Mouse (Mus musculus) heart, embryonic 11.5 days (tissue): ENCODE data around the gene Tmem125. TPM values are rescaled to one million over a fixed set of nuclear protein-coding genes. Genes with fewer than 3 reads are reported as not detected.

Experiments
- ATAC-seq: fragments of 200-750 bp; cut with Nextera tagmentation; replicated peaks from 2 replicates; pipeline ENCODE4 v1.8.0; 2017; ENCODE audit warnings: moderate library complexity; ENCODE audit not compliant: insufficient number of reproducible peaks, low FRiP score, low TSS enrichment
- H3K27ac ChIP-seq: fragments of 300-500 bp; sonication (generic); 2 replicates; pipeline ENCODE4 v1.5.1; 2014; ENCODE audit warnings: mild to moderate bottlenecking, low read depth, low read length
- H3K27me3 ChIP-seq: fragments of 300-500 bp; sonication (generic); 2 replicates; pipeline ENCODE4 v1.6.1; 2014; ENCODE audit warnings: mild to moderate bottlenecking, low read length, mixed read lengths; ENCODE audit not compliant: control insufficient read depth, insufficient read depth
- H3K36me3 ChIP-seq: fragments of 300-500 bp; sonication (generic); 2 replicates; pipeline ENCODE4 v1.6.1; 2014; ENCODE audit warnings: mild to moderate bottlenecking, low read length, moderate library complexity, mixed read lengths; ENCODE audit not compliant: control insufficient read depth, insufficient read depth
- H3K4me1 ChIP-seq: fragments of 300-500 bp; sonication (generic); 2 replicates; pipeline ENCODE4 v1.6.1; 2014; ENCODE audit warnings: low read length; ENCODE audit not compliant: control insufficient read depth, insufficient read depth
- H3K4me2 ChIP-seq: fragments of 300-500 bp; sonication (generic); 2 replicates; pipeline ENCODE4 v1.6.1; 2014; ENCODE audit warnings: mild to moderate bottlenecking, moderate library complexity
- H3K4me3 ChIP-seq: fragments of 300-500 bp; sonication (generic); 2 replicates; pipeline ENCODE4 v1.5.1; 2014; ENCODE audit warnings: low read depth, low read length
- H3K9ac ChIP-seq: fragments of 300-500 bp; sonication (generic); 2 replicates; pipeline ENCODE4 v1.6.1; 2014; ENCODE audit warnings: mild to moderate bottlenecking, low read depth, low read length, moderate library complexity
- H3K9me3 ChIP-seq: fragments of 300-500 bp; sonication (generic); replicated peaks from 2 replicates; pipeline ENCODE4 v1.6.1; 2016; ENCODE audit warnings: low read length; ENCODE audit not compliant: control insufficient read depth
- WGBS: fragments of 180-500 bp; shearing (Covaris S2); extraction: QIAGEN DNeasy Blood & Tissue Kit; methylation state at CpG from one replicate; pipeline ENCODE4 v1.1.7; 2014; ENCODE audit not compliant: insufficient replicate concordance; 5-methylcytosine and 5-hydroxymethylcytosine counted together
- polyA plus RNA-seq: library from polyadenylated mRNA; unstranded; fragments of >200 nt; fragmentation: Nextera tagmentation; extraction: Ambion mirVana; gene quantifications from 2 replicates; pipeline ENCODE4 v1.2.1, GENCODE M21; 2014

Tmem125 gene
- polyA plus RNA-seq, 1 experiment from 2014 or later: 0.16 TPM

GRCm38 (mm10) chr4:118544441-118545127 lies 740 bp upstream of the Tmem125 start:
- no peak for ATAC-seq
- peaks cover 10% of the 10 kb centered on the region for H3K27me3 ChIP-seq
- no peaks in the 10 kb centered on the region for H3K9me3 ChIP-seq
- no peak overlapping the region for H3K9ac ChIP-seq
- 77% methylated on average over 14 of the region's 14 CpGs for WGBS
- no peaks in the 10 kb centered on the region for H3K36me3 ChIP-seq
- no peak overlapping the region for H3K4me3 ChIP-seq
- H3K27ac ChIP-seq: no peak overlapping the region
- H3K4me2 ChIP-seq: peak overlapping the region; percentile 79
- H3K4me1 ChIP-seq: peaks cover 6% of the 10 kb centered on the region

GRCm38 (mm10) chr4:118543158-118543530 lies 700 bp downstream of the Tmem125 start:
- H3K27me3 ChIP-seq: peaks cover 10% of the 10 kb centered on the region
- H3K36me3 ChIP-seq: no peaks in the 10 kb centered on the region
- peaks cover 6% of the 10 kb centered on the region for H3K4me1 ChIP-seq
- peak overlapping the region; percentile 42 for H3K4me3 ChIP-seq
- H3K9me3 ChIP-seq: no peaks in the 10 kb centered on the region
- no peak overlapping the region for H3K27ac ChIP-seq
- ATAC-seq: no peak
- H3K4me2 ChIP-seq: peak overlapping the region; percentile 79
- 12% methylated on average over 13 of the region's 13 CpGs for whole genome bisulfite sequencing
- peak overlapping the region; percentile 40; the same call in 1 of the 2 replicates for H3K9ac ChIP-seq

- H3K4me1 ChIP-seq: peaks cover 6% of the 10 kb centered on the region
- peaks cover 10% of the 10 kb centered on the region for H3K27me3 ChIP-seq
- no peak overlapping the region for H3K9ac ChIP-seq
- no peak overlapping the region for H3K27ac ChIP-seq
- peak overlapping the region; percentile 79 for H3K4me2 ChIP-seq
- 50% methylated on average over 9 of the region's 9 CpGs for WGBS
- no peaks in the 10 kb centered on the region for H3K9me3 ChIP-seq
- H3K4me3 ChIP-seq: peak overlapping the region; percentile 42; the same call in 1 of the 2 replicates
- no peaks in the 10 kb centered on the region for H3K36me3 ChIP-seq
- ATAC-seq: no peak
These were observed 1.2 kb downstream of the Tmem125 start for GRCm38 (mm10) chr4:118542510-118543157.

- Histone ChIP-seq H3K27ac (no peak overlapping the region), H3K9ac (no peak overlapping the region), H3K4me3 (no peak overlapping the region), H3K9me3 (no peaks in the 10 kb centered on the region), H3K36me3 (no peaks in the 10 kb centered on the region), H3K27me3 (peaks cover 10% of the 10 kb centered on the region), H3K4me1 (peaks cover 6% of the 10 kb centered on the region), H3K4me2 (no peak overlapping the region)
- ATAC-seq: no peak
- 38% methylated on average over 10 of the region's 10 CpGs for WGBS
These were observed 3.9 kb downstream of the Tmem125 start for GRCm38 (mm10) chr4:118539904-118540303.

- Histone ChIP-seq H3K4me2 (no peak overlapping the region), H3K9ac (no peak overlapping the region), H3K36me3 (no peaks in the 10 kb centered on the region), H3K4me3 (no peak overlapping the region), H3K27ac (no peak overlapping the region), H3K9me3 (no peaks in the 10 kb centered on the region), H3K4me1 (peaks cover 4% of the 10 kb centered on the region), H3K27me3 (peaks cover 10% of the 10 kb centered on the region)
- WGBS: 27% methylated on average over 6 of the region's 6 CpGs
- ATAC-seq: no peak
These were observed 6.0 kb downstream of the Tmem125 start for GRCm38 (mm10) chr4:118537801-118538200.

GRCm38 (mm10) chr4:118535610-118536009 lies 8.2 kb downstream of the Tmem125 start:
- Histone ChIP-seq H3K27ac (no peak overlapping the region), H3K4me2 (no peak overlapping the region), H3K27me3 (peaks cover 2% of the 10 kb centered on the region), H3K9ac (no peak overlapping the region), H3K9me3 (no peaks in the 10 kb centered on the region), H3K36me3 (no peaks in the 10 kb centered on the region), H3K4me3 (no peak overlapping the region), H3K4me1 (no peaks in the 10 kb centered on the region)
- no peak for ATAC-seq
- WGBS: 81% methylated on average over 6 of the region's 6 CpGs

- WGBS: 80% methylated on average over 7 of the region's 7 CpGs
- Histone ChIP-seq H3K9ac (no peak overlapping the region), H3K36me3 (no peaks in the 10 kb centered on the region), H3K4me3 (no peak overlapping the region), H3K27ac (no peak overlapping the region), H3K27me3 (no peaks in the 10 kb centered on the region; the same call in 1 of the 2 replicates), H3K4me2 (no peak overlapping the region), H3K4me1 (no peaks in the 10 kb centered on the region), H3K9me3 (no peaks in the 10 kb centered on the region)
- no peak for ATAC-seq
These were observed 10.2 kb downstream of the Tmem125 start for GRCm38 (mm10) chr4:118533605-118534004.

GRCm38 (mm10) chr4:118533156-118533555 lies 10.7 kb downstream of the Tmem125 start:
- ATAC-seq: no peak
- Histone ChIP-seq H3K4me3 (no peak overlapping the region), H3K27ac (no peak overlapping the region), H3K4me1 (no peaks in the 10 kb centered on the region), H3K4me2 (no peak overlapping the region), H3K9me3 (no peaks in the 10 kb centered on the region), H3K9ac (no peak overlapping the region), H3K36me3 (no peaks in the 10 kb centered on the region), H3K27me3 (no peaks in the 10 kb centered on the region; the same call in 1 of the 2 replicates)
- 40% methylated on average over 3 of the region's 4 CpGs for WGBS
